Mouse (Mus musculus) heart, adult 2 months (tissue): Measurements from ENCODE around the gene 2810408A11Rik. TPM values are rescaled to one million over a fixed set of nuclear protein-coding genes. Genes with fewer than 3 reads are reported as not detected.
"Not testable (repeated sequence)": the region's sequence is repeated elsewhere in the genome, so short reads cannot be mapped to it uniquely, and the experiment has no call there.

ENCODE experiments used
- DNase-seq, 2 experiments: peaks; one replicate each; pipeline ENCODE4 v3.0.0; 2021
- H3K27ac ChIP-seq: fragments of 200-600 bp; 2 replicates; pipeline ENCODE4 v1.8.1; 2022
- H3K27me3 ChIP-seq: fragments of 200-500 bp; 2 replicates; pipeline ENCODE4 v1.6.1; 2012; ENCODE audit warnings: mild to moderate bottlenecking, low read length, inconsistent platforms, mixed read lengths; ENCODE audit not compliant: control insufficient read depth, insufficient read depth
- H3K36me3 ChIP-seq: fragments of 200-500 bp; 2 replicates; pipeline ENCODE4 v1.6.1; 2012; ENCODE audit warnings: low read length, inconsistent platforms; ENCODE audit not compliant: control insufficient read depth, insufficient read depth
- H3K4me1 ChIP-seq: fragments of 200-500 bp; 2 replicates; pipeline ENCODE4 v1.6.1; 2011; ENCODE audit warnings: low read length; ENCODE audit not compliant: control insufficient read depth, insufficient read depth
- H3K4me3 ChIP-seq: fragments of 200-600 bp; 2 replicates; pipeline ENCODE4 v1.8.1; 2022
- H3K79me2 ChIP-seq: fragments of 200-500 bp; replicated peaks from 2 replicates; pipeline ENCODE4 v1.6.1; 2012; ENCODE audit warnings: mild to moderate bottlenecking, inconsistent platforms, low read length, moderate library complexity, mixed read lengths; ENCODE audit not compliant: control insufficient read depth, insufficient read depth
- H3K9ac ChIP-seq: fragments of 200-500 bp; 2 replicates; pipeline ENCODE4 v1.6.1; 2012; ENCODE audit warnings: low read depth, mild to moderate bottlenecking, control low read depth, inconsistent platforms, low read length, mixed read lengths
- CTCF ChIP-seq: fragments of 200-600 bp; IDR thresholded peaks from 2 replicates; pipeline ENCODE4 v1.8.1; 2022; ENCODE audit warnings: antibody characterized with exemption, mild to moderate bottlenecking, moderate library complexity
- EP300 ChIP-seq: fragments of 200-500 bp; IDR thresholded peaks from 2 replicates; pipeline ENCODE4 v1.6.1; 2011; ENCODE audit warnings: low read depth, low read length, control low read depth; ENCODE audit not compliant: insufficient read depth
- POLR2A ChIP-seq: fragments of 200-500 bp; IDR thresholded peaks from 2 replicates; pipeline ENCODE4 v1.6.1; 2011; ENCODE audit warnings: mild to moderate bottlenecking, low read depth, low read length, control low read depth; ENCODE audit not compliant: insufficient read depth
- WGBS: fragments of 180-500 bp; shearing (Covaris S2); methylation state at CpG from one replicate; pipeline ENCODE4 v1.1.7; 2018; 5-methylcytosine and 5-hydroxymethylcytosine counted together
- intact Hi-C: fragments of 180-260 bp; cut with DNase I; formaldehyde crosslinking; loops from one replicate; pipeline ENCODE4 v1.15.1; 2025
- polyA plus RNA-seq: library from polyadenylated mRNA; depleted of rRNA; stranded (reverse); fragments of >200 nt; gene quantifications from 2 replicates; pipeline ENCODE4 v1.2.3, GENCODE M21; 2012
- total RNA-seq, 2 experiments: library from RNA; stranded (reverse); gene quantifications; 2 replicates each; pipeline ENCODE4 v1.2.3; 2021

2810408A11Rik gene
- total and polyA plus RNA-seq, 3 experiments: 0.23 to 0.41 (median 0.34) TPM

GRCm38 (mm10) chr11:69864138-69864860, 36.5 kb downstream of the 2810408A11Rik start:
- DNase-seq: no peak
- no peaks in the 10 kb centered on the region for H3K27me3 ChIP-seq
- peaks cover 7% of the 10 kb centered on the region for H3K4me1 ChIP-seq
- no peaks in the 10 kb centered on the region for H3K79me2 ChIP-seq
- H3K36me3 ChIP-seq: no peaks in the 10 kb centered on the region
- no peak overlapping the region for H3K27ac ChIP-seq
- H3K4me3 ChIP-seq: no peak overlapping the region
- H3K9ac ChIP-seq: no peak overlapping the region
- intact Hi-C loops: no loop called here
- WGBS: 42% methylated on average over 8 of the region's 8 CpGs
- TF ChIP-seq EP300: no peak
- no peak for TF ChIP-seq CTCF
- no peak for TF ChIP-seq POLR2A

GRCm38 (mm10) chr11:69863729-69864128, 37.1 kb downstream of the 2810408A11Rik start:
- H3K36me3 ChIP-seq, H3K4me1 ChIP-seq, DNase-seq, H3K27ac ChIP-seq, intact Hi-C loops, H3K27me3 ChIP-seq, H3K9ac ChIP-seq, H3K4me3 ChIP-seq, H3K79me2 ChIP-seq: not testable (repeated sequence)
- WGBS: 63% methylated on average over 3 of the region's 3 CpGs

GRCm38 (mm10) chr11:69858113-69858998, 42.4 kb downstream of the 2810408A11Rik start, which contains the start of gene Tnk1:
Gene Tnk1 (minus strand): TSS chr11:69858730.
- no peak within 1 kb of the TSS for H3K27ac ChIP-seq
- intact Hi-C loops: no loop called here
- H3K4me3 ChIP-seq: no peak within 1 kb of the TSS
- H3K36me3 ChIP-seq: no peaks in the 10 kb centered on the region
- H3K9ac ChIP-seq: no peak within 1 kb of the TSS
- no peaks in the 10 kb centered on the region for H3K4me1 ChIP-seq
- WGBS: 39% methylated on average over 30 of the region's 30 CpGs
- H3K27me3 ChIP-seq: no peaks in the 10 kb centered on the region
- H3K79me2 ChIP-seq: no peaks in the 10 kb centered on the region
- TF ChIP-seq POLR2A (no peak), EP300 (no peak), CTCF (no peak)
- no peak for DNase-seq

- Histone ChIP-seq H3K27ac (no peak overlapping the region; the same call in 1 of the 2 replicates), H3K4me3 (no peak overlapping the region), H3K27me3 (no peaks in the 10 kb centered on the region), H3K79me2 (no peaks in the 10 kb centered on the region), H3K36me3 (no peaks in the 10 kb centered on the region), H3K4me1 (no peaks in the 10 kb centered on the region), H3K9ac (no peak overlapping the region)
- peak; percentile 61 for TF ChIP-seq CTCF
- TF ChIP-seq POLR2A: no peak
- no peak for TF ChIP-seq EP300
- intact Hi-C loops: no loop called here
- peak; percentile 45 to 63 for DNase-seq
- 28% methylated on average over 16 of the region's 16 CpGs for WGBS
Measured at GRCm38 (mm10) chr11:69855347-69855746, 45.4 kb downstream of the 2810408A11Rik start.

- H3K9ac ChIP-seq: no peak overlapping the region
- TF ChIP-seq POLR2A (no peak), CTCF (no peak), EP300 (no peak)
Measured at GRCm38 (mm10) chr11:69854680-69855079, 46.1 kb downstream of the 2810408A11Rik start.

GRCm38 (mm10) chr11:69853994-69854393, 46.8 kb downstream of the 2810408A11Rik start:
- Histone ChIP-seq H3K79me2 (no peaks in the 10 kb centered on the region), H3K4me3 (no peak overlapping the region), H3K27ac (peak overlapping the region; percentile 61), H3K4me1 (peaks cover 5% of the 10 kb centered on the region), H3K36me3 (no peaks in the 10 kb centered on the region; the same call in 1 of the 2 replicates), H3K27me3 (no peaks in the 10 kb centered on the region), H3K9ac (no peak overlapping the region)
- 30% methylated on average over 7 of the region's 7 CpGs for WGBS
- intact Hi-C loops: no loop called here
- TF ChIP-seq POLR2A (no peak), EP300 (no peak), CTCF (no peak)
- no peak for DNase-seq

More at GRCm38 (mm10) chr11:69854680-69855079, 46.1 kb downstream of the 2810408A11Rik start:
- no peaks in the 10 kb centered on the region for H3K79me2 ChIP-seq
- DNase-seq: no peak
- H3K27me3 ChIP-seq: no peaks in the 10 kb centered on the region
- 51% methylated on average over 10 of the region's 10 CpGs for WGBS
- H3K4me1 ChIP-seq: no peaks in the 10 kb centered on the region
- no peaks in the 10 kb centered on the region for H3K36me3 ChIP-seq
- peak overlapping the region; percentile 61 for H3K27ac ChIP-seq
- no peak overlapping the region for H3K4me3 ChIP-seq
- intact Hi-C loops: no loop called here
